ENCODE assay signal across 7 mouse cellular contexts in the genomic region with DNA sequence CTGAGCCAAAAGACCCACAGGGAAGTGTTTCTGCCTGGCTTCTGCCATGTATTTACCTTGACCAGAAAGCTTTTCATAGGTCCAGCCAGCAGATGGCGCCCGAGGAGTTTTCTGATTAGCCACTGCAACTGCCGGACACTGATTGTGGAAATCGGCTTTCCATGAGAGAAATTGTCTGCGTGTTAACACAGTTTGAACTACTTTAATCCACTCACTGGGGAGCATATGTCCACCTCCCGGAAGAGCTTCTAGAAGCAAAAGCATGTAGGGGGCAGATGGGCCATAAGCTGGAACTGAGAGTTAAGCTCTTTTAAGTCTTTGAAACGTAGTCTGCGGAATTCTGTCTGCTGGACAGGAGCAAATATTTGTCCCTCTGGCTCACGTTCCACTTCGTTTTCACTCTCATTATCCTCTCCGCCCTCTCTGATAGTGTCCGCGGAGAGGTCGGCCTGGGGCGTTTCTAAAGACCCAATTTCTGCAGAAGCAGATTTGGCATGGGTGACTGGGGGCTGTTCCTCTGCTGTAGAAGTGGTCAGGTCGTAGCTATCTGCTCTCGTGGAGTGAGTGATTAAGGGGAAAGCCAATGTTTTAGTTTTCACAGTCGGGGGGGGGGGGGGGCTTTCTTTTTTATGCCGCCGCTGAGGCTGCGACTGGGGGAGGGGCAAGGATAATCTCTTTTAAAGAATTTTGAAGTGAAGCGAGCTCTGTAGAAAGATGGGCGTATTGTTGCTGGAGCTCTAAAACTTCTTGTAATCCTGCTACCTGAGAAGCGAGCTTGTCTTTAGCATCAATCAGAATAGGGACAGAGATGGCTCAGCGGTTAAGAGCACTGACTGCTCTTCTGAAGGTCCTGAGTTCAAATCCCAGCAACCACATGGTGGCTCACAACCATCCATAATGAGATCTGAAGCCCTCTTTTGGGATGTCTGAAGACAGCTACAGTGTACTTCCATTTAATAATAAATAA. TPM values are rescaled to one million over a fixed set of nuclear protein-coding genes. Genes with fewer than 3 reads are reported as not detected.
DNase-seq lines count a peak whose midpoint lies in the region; ATAC-seq and TF ChIP-seq lines count a peak whose summit lies in the region.

No protein-coding gene starts in this region.

- no peak overlapping the region for H3K27ac ChIP-seq in embryonic facial prominence, embryonic 12.5 days
- no peak overlapping the region for H3K27ac ChIP-seq in kidney, adult 2 months (ENCODE audit: insufficient read depth, low read depth, low read length)
- no peak overlapping the region for H3K27ac ChIP-seq in limb, embryonic 11.5 days (replicated peaks; ENCODE audit: low read depth, low read length)
- H3K27ac ChIP-seq in midbrain, embryonic 15.5 days, result peak overlapping the region; percentile 49; the same call in 1 of the 2 replicates

- no peaks in the 10 kb centered on the region for H3K27me3 ChIP-seq in embryonic facial prominence, embryonic 12.5 days
- H3K27me3 ChIP-seq in kidney, adult 2 months (replicated peaks; ENCODE audit: control insufficient read depth, insufficient read depth, low read length), result no peaks in the 10 kb centered on the region
- no peaks in the 10 kb centered on the region for H3K27me3 ChIP-seq in limb, embryonic 11.5 days (ENCODE audit: control insufficient read depth, insufficient read depth, low read length)
- H3K27me3 ChIP-seq in midbrain, embryonic 15.5 days (replicated peaks), result no peaks in the 10 kb centered on the region

- TF ChIP-seq CTCF in kidney, adult 2 months (conservative IDR thresholded peaks at IDR 0.05; ENCODE audit: insufficient read depth, insufficient read length, low read depth, low read length), result peak; percentile 75

- peak overlapping the region; percentile 25 for H3K9ac ChIP-seq in embryonic facial prominence, embryonic 12.5 days
- H3K9ac ChIP-seq in limb, embryonic 11.5 days (ENCODE audit: low read length), result peak overlapping the region; percentile 40
- peak overlapping the region; percentile 20; the same call in 1 of the 2 replicates for H3K9ac ChIP-seq in midbrain, embryonic 15.5 days

- WGBS in embryonic facial prominence, embryonic 12.5 days, result 11% methylated on average over 25 of the region's 25 CpGs
- WGBS in kidney, adult 2 months, result 14% methylated on average over 25 of the region's 25 CpGs
- 19% methylated on average over 25 of the region's 25 CpGs for WGBS in limb, embryonic 11.5 days
- WGBS in midbrain, embryonic 15.5 days, result 7% methylated on average over 25 of the region's 25 CpGs

- peak overlapping the region; percentile 36 for H3K4me3 ChIP-seq in embryonic facial prominence, embryonic 12.5 days
- H3K4me3 ChIP-seq in kidney, adult 2 months (ENCODE audit: insufficient read depth, low read depth, low read length), result peak overlapping the region; percentile 48
- H3K4me3 ChIP-seq in limb, embryonic 11.5 days (ENCODE audit: low read depth, low read length), result peak overlapping the region; percentile 24
- H3K4me3 ChIP-seq in midbrain, embryonic 15.5 days, result peak overlapping the region; percentile 35

- peak; percentile 81; the same call in 1 of the 2 replicates for ATAC-seq in embryonic facial prominence, embryonic 12.5 days (ENCODE audit: insufficient number of reproducible peaks, insufficient read depth, low FRiP score, low TSS enrichment)
- ATAC-seq in limb, embryonic 11.5 days (ENCODE audit: insufficient number of reproducible peaks, low FRiP score, low TSS enrichment, low read depth), result peak; percentile 44; the same call in 1 of the 2 replicates
- peak; percentile 93 for ATAC-seq in midbrain, embryonic 15.5 days (replicated peaks)

- no peaks in the 10 kb centered on the region for H3K9me3 ChIP-seq in embryonic facial prominence, embryonic 12.5 days
- no peaks in the 10 kb centered on the region for H3K9me3 ChIP-seq in limb, embryonic 11.5 days (ENCODE audit: control insufficient read depth, low read length)
- H3K9me3 ChIP-seq in midbrain, embryonic 15.5 days, result no peaks in the 10 kb centered on the region

- peak; percentile 74 to 78 for DNase-seq in adrenal gland, postnatal 4 days (ENCODE audit: low spot score in 2 of 2)
- peak; percentile 80 to 93 for DNase-seq in heart, adult 18-20 months
- peak; percentile 86 for DNase-seq in kidney, adult 2 months
- peak; percentile 95 for DNase-seq in limb, embryonic 11.5 days (ENCODE audit: low spot score)
- DNase-seq in spleen, postnatal 14 days (ENCODE audit: low spot score in 2 of 2), result peak; percentile 21 to 49

- H3K4me1 ChIP-seq in embryonic facial prominence, embryonic 12.5 days, result no peaks in the 10 kb centered on the region
- H3K4me1 ChIP-seq in kidney, adult 2 months (ENCODE audit: control insufficient read depth, insufficient read depth, low read length), result no peaks in the 10 kb centered on the region
- H3K4me1 ChIP-seq in limb, embryonic 11.5 days (ENCODE audit: control insufficient read depth, insufficient read depth, low read length), result no peaks in the 10 kb centered on the region
- H3K4me1 ChIP-seq in midbrain, embryonic 15.5 days, result peaks cover 8% of the 10 kb centered on the region

- H3K4me2 ChIP-seq in embryonic facial prominence, embryonic 12.5 days (replicated peaks), result peak overlapping the region; percentile 73
- peak overlapping the region; percentile 59 for H3K4me2 ChIP-seq in limb, embryonic 11.5 days (ENCODE audit: low read depth, severe bottlenecking)
- H3K4me2 ChIP-seq in midbrain, embryonic 15.5 days, result peak overlapping the region; percentile 76

- no peak for TF ChIP-seq POLR2A in kidney, adult 2 months (IDR thresholded peaks at IDR 0.05; ENCODE audit: low read depth, low read length)

- no peaks in the 10 kb centered on the region for H3K36me3 ChIP-seq in embryonic facial prominence, embryonic 12.5 days
- H3K36me3 ChIP-seq in kidney, adult 2 months (ENCODE audit: control insufficient read depth, insufficient read depth, low read length), result no peaks in the 10 kb centered on the region
- H3K36me3 ChIP-seq in limb, embryonic 11.5 days (ENCODE audit: control insufficient read depth, insufficient read depth, low read length), result no peaks in the 10 kb centered on the region
- no peaks in the 10 kb centered on the region for H3K36me3 ChIP-seq in midbrain, embryonic 15.5 days (replicated peaks)

RNA-seq across cellular contexts. Expression of a gene that starts 41.2 kb away (rescaled TPM):
- total RNA-seq in adrenal gland, postnatal 4 days (2021), result under 1 TPM; 0.34 to 0.65 TPM
- polyA plus RNA-seq in embryonic facial prominence, embryonic 12.5 days (2016; fragmentation: Nextera tagmentation; extraction: Ambion mirVana), result 0.05 and 0.08 TPM in 2 replicates
- under 1 TPM in 1 of 2 experiments, not detected in 1; 0.08 TPM for total RNA-seq in heart, adult 18-20 months (2021)
- 0.02 and 0.03 TPM in 2 replicates for polyA plus RNA-seq in kidney, adult 2 months (2012; rRNA removed)
- 0.12 TPM in 1 of 2 replicates, not detected in the other for polyA plus RNA-seq in limb, embryonic 11.5 days (2014; fragmentation: Nextera tagmentation; extraction: Ambion mirVana)
- polyA plus RNA-seq in midbrain, embryonic 15.5 days (2015; fragmentation: Nextera tagmentation; extraction: Ambion mirVana), result 0.13 and 0.14 TPM in 2 replicates

Comparison
In these comparisons a context has a peak if more than half of its experiments do, and no peak if none do; other contexts are left out.
1. DNase-seq: peak in every context shown above with its lines; median percentile 95 in limb, embryonic 11.5 days; 86 in heart, adult 18-20 months; 86 in kidney, adult 2 months; 76 in adrenal gland, postnatal 4 days; 35 in spleen, postnatal 14 days.